Mouse (Mus musculus) stomach, postnatal 0 days (tissue): ENCODE measurements at regions not wholly inside any gene's neighbourhood (a gene's known extent, or its start where the extent isn't known, plus 50 kb on each side); places are given as distances from the start of the nearest gene placed in this dataset.

ENCODE experiments used
- CTCF ChIP-seq: IDR thresholded peaks from 2 replicates; pipeline ENCODE4 v1.5.1; 2016; ENCODE audit warnings: antibody characterized with exemption, low read depth, mild to moderate bottlenecking, moderate library complexity
- EP300 ChIP-seq: optimal IDR thresholded peaks from 2 replicates; pipeline ENCODE3; 2016; ENCODE audit warnings: antibody characterized with exemption

DNA sequence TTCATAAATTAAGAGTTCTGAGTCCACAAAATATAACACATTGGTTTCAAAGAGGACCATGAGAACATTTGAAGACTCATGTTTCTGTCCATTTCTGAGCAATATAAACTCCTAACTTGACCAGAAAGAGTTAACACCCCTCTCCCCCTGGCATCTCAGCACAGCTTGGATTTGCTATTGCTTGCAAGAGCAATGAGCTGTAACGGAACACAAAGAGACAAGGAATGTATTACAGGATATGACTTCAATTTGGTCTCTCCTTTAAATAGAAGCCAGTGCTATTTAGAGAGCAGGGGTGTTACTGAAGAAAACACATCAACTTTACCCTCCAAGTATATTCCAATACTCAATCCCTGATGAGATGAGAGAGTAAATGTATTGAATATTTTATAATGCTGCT is 65.5 kb upstream of the Ripply2 start:
- TF ChIP-seq CTCF (no peak), EP300 (no peak)
